Mouse (Mus musculus) liver, embryonic 13.5 days (tissue): ENCODE measurements around the gene Tgfa. TPM values are rescaled to one million over a fixed set of nuclear protein-coding genes. Genes with fewer than 3 reads are reported as not detected.

Experiments used
- ATAC-seq: fragments of 200-750 bp; cut with Nextera tagmentation; 2 replicates; pipeline ENCODE4 v1.8.0; 2017; ENCODE audit warnings: low read depth, mild to moderate bottlenecking, moderate number of reproducible peaks, moderate library complexity
- DNase-seq: peaks from one replicate; pipeline ENCODE4 v3.0.0; 2022
- H3K27ac ChIP-seq: fragments of 300-500 bp; sonication (generic); 2 replicates; pipeline ENCODE4 v1.5.1; 2015; ENCODE audit warnings: moderate library complexity, mild to moderate bottlenecking, inconsistent platforms
- H3K27me3 ChIP-seq: fragments of 300-500 bp; sonication (generic); 2 replicates; pipeline ENCODE4 v1.6.1; 2015; ENCODE audit warnings: mild to moderate bottlenecking, inconsistent platforms
- H3K36me3 ChIP-seq: fragments of 300-500 bp; sonication (generic); 2 replicates; pipeline ENCODE4 v1.6.1; 2015; ENCODE audit warnings: mild to moderate bottlenecking, inconsistent platforms
- H3K4me1 ChIP-seq: fragments of 300-500 bp; sonication (generic); replicated peaks from 2 replicates; pipeline ENCODE4 v1.6.1; 2015; ENCODE audit warnings: inconsistent platforms
- H3K4me2 ChIP-seq: fragments of 300-500 bp; sonication (generic); 2 replicates; pipeline ENCODE4 v1.6.1; 2015; ENCODE audit warnings: inconsistent platforms, mild to moderate bottlenecking, moderate library complexity
- H3K4me3 ChIP-seq: fragments of 300-500 bp; sonication (generic); replicated peaks from 2 replicates; pipeline ENCODE4 v1.5.1; 2015; ENCODE audit warnings: mild to moderate bottlenecking, inconsistent platforms
- H3K9ac ChIP-seq: fragments of 300-500 bp; sonication (generic); 2 replicates; pipeline ENCODE4 v1.6.1; 2015; ENCODE audit warnings: mild to moderate bottlenecking, inconsistent platforms
- H3K9me3 ChIP-seq: fragments of 300-500 bp; sonication (generic); replicated peaks from 2 replicates; pipeline ENCODE4 v1.6.1; 2016; ENCODE audit warnings: inconsistent platforms
- WGBS: fragments of 180-500 bp; shearing (Covaris S2); methylation state at CpG from one replicate; pipeline ENCODE4 v1.1.7; 2015; ENCODE audit not compliant: insufficient replicate concordance; 5-methylcytosine and 5-hydroxymethylcytosine counted together
- polyA plus RNA-seq: library from polyadenylated mRNA; unstranded; fragments of >200 nt; fragmentation: Nextera tagmentation; extraction: Ambion mirVana; gene quantifications from 2 replicates; pipeline ENCODE4 v1.2.1, GENCODE M21; 2015

Tgfa gene
- polyA plus RNA-seq, 1 experiment from 2014 or later = 1.1 TPM

GRCm38 (mm10) chr6:86266786-86267185 is 71.8 kb downstream of the Tgfa start:
- WGBS = 74% methylated on average over 5 of the region's 5 CpGs
- DNase-seq = no peak
- Histone ChIP-seq H3K9me3 (no peaks in the 10 kb centered on the region), H3K27ac (no peak overlapping the region), H3K4me2 (no peak overlapping the region), H3K36me3 (no peaks in the 10 kb centered on the region), H3K4me3 (no peak overlapping the region), H3K4me1 (no peaks in the 10 kb centered on the region), H3K9ac (no peak overlapping the region), H3K27me3 (no peaks in the 10 kb centered on the region)
- ATAC-seq = no peak

GRCm38 (mm10) chr6:86270373-86271068 is 75.5 kb downstream of the Tgfa start:
- Histone ChIP-seq H3K9ac (no peak overlapping the region), H3K4me3 (no peak overlapping the region), H3K4me1 (no peaks in the 10 kb centered on the region), H3K27ac (no peak overlapping the region), H3K4me2 (no peak overlapping the region), H3K36me3 (no peaks in the 10 kb centered on the region), H3K9me3 (no peaks in the 10 kb centered on the region), H3K27me3 (no peaks in the 10 kb centered on the region)
- ATAC-seq (no peak), DNase-seq (no peak)
- WGBS = 51% methylated on average over 8 of the region's 8 CpGs

GRCm38 (mm10) chr6:86271130-86271529 is 76.1 kb downstream of the Tgfa start:
- H3K4me2 ChIP-seq = no peak overlapping the region
- no peak overlapping the region for H3K9ac ChIP-seq
- no peaks in the 10 kb centered on the region for H3K9me3 ChIP-seq
- no peak for DNase-seq
- no peaks in the 10 kb centered on the region for H3K4me1 ChIP-seq
- H3K4me3 ChIP-seq = no peak overlapping the region
- 81% methylated on average over 5 of the region's 5 CpGs for WGBS
- H3K27ac ChIP-seq = no peak overlapping the region
- H3K27me3 ChIP-seq = no peaks in the 10 kb centered on the region
- no peaks in the 10 kb centered on the region for H3K36me3 ChIP-seq
- ATAC-seq = no peak

- Histone ChIP-seq H3K4me3 (no peak overlapping the region), H3K4me1 (no peaks in the 10 kb centered on the region), H3K4me2 (no peak overlapping the region), H3K36me3 (no peaks in the 10 kb centered on the region), H3K27ac (no peak overlapping the region), H3K9me3 (no peaks in the 10 kb centered on the region), H3K27me3 (no peaks in the 10 kb centered on the region), H3K9ac (no peak overlapping the region)
- ATAC-seq (no peak), DNase-seq (no peak)
- WGBS = 73% methylated on average over 4 of the region's 4 CpGs
These were observed 80.7 kb downstream of the Tgfa start for GRCm38 (mm10) chr6:86275704-86276103.

- Histone ChIP-seq H3K4me3 (no peak overlapping the region), H3K4me1 (no peaks in the 10 kb centered on the region), H3K27me3 (no peaks in the 10 kb centered on the region), H3K27ac (no peak overlapping the region), H3K9me3 (no peaks in the 10 kb centered on the region), H3K36me3 (no peaks in the 10 kb centered on the region), H3K4me2 (no peak overlapping the region), H3K9ac (no peak overlapping the region)
- 57% methylated on average over 2 of the region's 2 CpGs for WGBS
- DNase-seq = no peak
- ATAC-seq = no peak
These were observed 81.8 kb downstream of the Tgfa start for GRCm38 (mm10) chr6:86276816-86277215.

- WGBS = 52% methylated on average over 7 of the region's 7 CpGs
- H3K9ac ChIP-seq = no peak overlapping the region
- no peaks in the 10 kb centered on the region for H3K36me3 ChIP-seq
- H3K9me3 ChIP-seq = no peaks in the 10 kb centered on the region
- no peak for ATAC-seq
- no peak for DNase-seq
- H3K4me1 ChIP-seq = no peaks in the 10 kb centered on the region
- no peak overlapping the region for H3K27ac ChIP-seq
- H3K4me2 ChIP-seq = no peak overlapping the region
- H3K27me3 ChIP-seq = no peaks in the 10 kb centered on the region
- H3K4me3 ChIP-seq = no peak overlapping the region
These were observed 82.6 kb downstream of the Tgfa start for GRCm38 (mm10) chr6:86277620-86278019.

- H3K27ac ChIP-seq = no peak overlapping the region
- ATAC-seq (no peak), DNase-seq (no peak)
- no peaks in the 10 kb centered on the region for H3K27me3 ChIP-seq
- H3K4me2 ChIP-seq = no peak overlapping the region
- no peaks in the 10 kb centered on the region for H3K4me1 ChIP-seq
- H3K9me3 ChIP-seq = no peaks in the 10 kb centered on the region
- 78% methylated on average over 11 of the region's 11 CpGs for WGBS
- H3K4me3 ChIP-seq = no peak overlapping the region
- H3K36me3 ChIP-seq = no peaks in the 10 kb centered on the region
- no peak overlapping the region for H3K9ac ChIP-seq
These were observed 86.7 kb downstream of the Tgfa start for GRCm38 (mm10) chr6:86281573-86282210.

GRCm38 (mm10) chr6:86293301-86293700 is 98.3 kb downstream of the Tgfa start:
- Histone ChIP-seq H3K27me3 (no peaks in the 10 kb centered on the region), H3K9ac (no peak overlapping the region), H3K9me3 (no peaks in the 10 kb centered on the region), H3K36me3 (no peaks in the 10 kb centered on the region), H3K27ac (no peak overlapping the region), H3K4me3 (no peak overlapping the region), H3K4me1 (no peaks in the 10 kb centered on the region), H3K4me2 (no peak overlapping the region)
- DNase-seq (no peak), ATAC-seq (no peak)
- 69% methylated on average over 8 of the region's 8 CpGs for WGBS

- Histone ChIP-seq H3K27ac (no peak overlapping the region), H3K9me3 (no peaks in the 10 kb centered on the region), H3K36me3 (no peaks in the 10 kb centered on the region), H3K4me1 (no peaks in the 10 kb centered on the region), H3K27me3 (no peaks in the 10 kb centered on the region), H3K9ac (no peak overlapping the region), H3K4me3 (no peak overlapping the region), H3K4me2 (no peak overlapping the region)
- 53% methylated on average over 8 of the region's 8 CpGs for WGBS
- ATAC-seq = no peak
- no peak for DNase-seq
These were observed 100.4 kb downstream of the Tgfa start for GRCm38 (mm10) chr6:86295451-86295850.

- Histone ChIP-seq H3K4me2 (no peak overlapping the region), H3K27me3 (no peaks in the 10 kb centered on the region), H3K4me3 (no peak overlapping the region), H3K27ac (no peak overlapping the region), H3K36me3 (no peaks in the 10 kb centered on the region), H3K9me3 (no peaks in the 10 kb centered on the region), H3K9ac (no peak overlapping the region), H3K4me1 (no peaks in the 10 kb centered on the region)
- WGBS = 68% methylated on average over 3 of the region's 3 CpGs
- ATAC-seq (no peak), DNase-seq (no peak)
These were observed 101.1 kb downstream of the Tgfa start for GRCm38 (mm10) chr6:86296126-86296525.

- WGBS = 70% methylated on average over 2 of the region's 2 CpGs
These were observed 101.9 kb downstream of the Tgfa start for GRCm38 (mm10) chr6:86296938-86297337.

GRCm38 (mm10) chr6:86298961-86299360 is 103.9 kb downstream of the Tgfa start:
- no peak overlapping the region for H3K9ac ChIP-seq
- H3K27ac ChIP-seq = no peak overlapping the region
- H3K9me3 ChIP-seq = no peaks in the 10 kb centered on the region
- no peak for ATAC-seq
- no peak overlapping the region for H3K4me3 ChIP-seq
- 75% methylated on average over 3 of the region's 3 CpGs for WGBS
- no peaks in the 10 kb centered on the region for H3K27me3 ChIP-seq
- DNase-seq = no peak
- H3K4me2 ChIP-seq = no peak overlapping the region
- H3K4me1 ChIP-seq = no peaks in the 10 kb centered on the region
- no peaks in the 10 kb centered on the region for H3K36me3 ChIP-seq

More at GRCm38 (mm10) chr6:86296938-86297337, 101.9 kb downstream of the Tgfa start:
- Histone ChIP-seq H3K9me3 (no peaks in the 10 kb centered on the region), H3K36me3 (no peaks in the 10 kb centered on the region), H3K27ac (no peak overlapping the region), H3K27me3 (no peaks in the 10 kb centered on the region), H3K4me2 (no peak overlapping the region), H3K4me1 (no peaks in the 10 kb centered on the region), H3K4me3 (no peak overlapping the region), H3K9ac (no peak overlapping the region)
- no peak for ATAC-seq
- no peak for DNase-seq
